Mouse (Mus musculus) layer of hippocampus, adult 18-20 months (tissue): ENCODE measurements at regions not wholly inside any gene's neighbourhood (a gene's known extent, or its start where the extent isn't known, plus 50 kb on each side); places are given as distances from the start of the nearest gene placed in this dataset.

ENCODE experiments used
- DNase-seq, 2 experiments: peaks; one replicate each; pipeline ENCODE4 v3.0.0; 2022; ENCODE audit warnings: low spot score in 2 of 2

DNA sequence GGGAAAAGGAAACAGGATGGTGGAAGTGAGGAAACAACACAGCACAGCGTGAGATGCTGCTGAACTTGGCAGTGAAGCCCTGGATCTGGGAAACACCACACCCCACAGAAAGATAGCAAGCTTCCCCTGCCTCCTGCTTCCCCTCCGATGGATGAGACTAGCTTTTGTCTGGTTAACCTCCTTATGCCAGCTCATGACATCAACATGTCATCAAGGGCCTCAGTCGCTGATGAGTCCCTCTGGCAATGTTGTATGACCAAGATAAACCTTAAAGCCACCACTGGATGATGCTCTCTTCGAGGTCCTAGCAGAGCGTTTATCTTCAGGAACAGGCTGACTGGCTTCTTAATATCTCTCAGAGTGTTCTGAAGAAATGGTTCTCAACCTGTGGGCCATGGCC lies 388.1 kb downstream of the Cd83 start:
- DNase-seq: no peak

- DNase-seq: no peak
Measured at GRCm38 (mm10) chr13:44174236-44174635, 389.7 kb downstream of the Cd83 start.

GRCm38 (mm10) chr13:44175300-44176036 lies 390.9 kb downstream of the Cd83 start:
- no peak for DNase-seq

DNA sequence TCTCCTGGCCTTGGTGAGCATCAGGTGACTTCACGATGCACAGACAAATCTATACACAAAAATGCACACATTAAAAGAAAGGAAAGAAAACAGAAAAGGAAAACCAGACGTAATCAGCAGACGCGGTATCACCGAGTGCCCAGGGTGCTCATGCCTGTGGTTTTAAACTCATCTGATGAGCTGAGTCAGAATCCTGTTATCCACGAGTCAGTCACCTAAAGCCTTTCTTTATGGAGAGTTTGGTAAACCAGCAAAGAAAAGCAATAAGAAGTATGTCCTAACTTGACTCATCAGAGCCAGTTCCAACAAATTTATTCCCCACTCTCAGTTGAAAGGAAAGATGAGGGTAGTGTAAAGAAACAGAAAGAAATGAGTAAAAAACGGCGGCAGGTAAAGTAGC lies 391.5 kb downstream of the Cd83 start:
- no peak for DNase-seq

DNA sequence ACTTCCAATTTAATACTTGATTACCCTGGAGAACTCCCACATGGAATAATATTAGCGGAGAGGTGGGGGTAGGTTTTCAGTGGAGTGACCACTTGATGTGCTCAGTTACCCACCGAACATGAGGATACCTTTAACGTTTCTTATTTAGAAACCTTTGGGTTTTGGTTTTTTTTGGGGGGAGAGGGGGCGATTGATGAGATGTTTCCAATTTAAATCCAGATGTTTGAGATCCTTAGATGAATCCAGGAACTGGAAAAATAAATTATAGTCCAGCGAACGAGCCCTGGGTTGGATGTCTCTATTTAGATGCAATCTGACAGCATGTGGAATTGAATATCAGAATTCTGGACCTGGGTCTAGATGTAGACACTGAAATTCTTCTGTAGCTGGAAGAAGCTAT lies 393.4 kb downstream of the Cd83 start:
- DNase-seq: no peak

DNA sequence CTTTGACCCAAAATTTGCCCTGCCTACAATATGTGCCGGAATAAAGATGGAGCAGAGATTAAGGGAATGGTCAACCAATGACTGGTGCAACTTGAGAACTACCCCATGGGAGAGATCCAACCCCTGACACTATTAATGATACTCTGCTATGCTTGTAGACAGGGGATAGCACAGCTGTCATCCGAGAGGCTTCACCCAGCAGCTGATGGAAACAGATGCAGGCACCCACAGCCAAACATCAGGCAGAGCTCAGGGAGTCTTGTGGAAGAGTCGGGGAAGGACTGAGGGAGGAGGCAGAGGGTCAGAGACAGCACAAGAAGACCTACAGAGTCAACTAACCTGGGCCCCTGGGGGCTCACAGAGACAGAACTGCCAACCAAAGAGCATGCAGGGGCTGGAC lies 395.8 kb downstream of the Cd83 start:
- DNase-seq: no peak

DNA sequence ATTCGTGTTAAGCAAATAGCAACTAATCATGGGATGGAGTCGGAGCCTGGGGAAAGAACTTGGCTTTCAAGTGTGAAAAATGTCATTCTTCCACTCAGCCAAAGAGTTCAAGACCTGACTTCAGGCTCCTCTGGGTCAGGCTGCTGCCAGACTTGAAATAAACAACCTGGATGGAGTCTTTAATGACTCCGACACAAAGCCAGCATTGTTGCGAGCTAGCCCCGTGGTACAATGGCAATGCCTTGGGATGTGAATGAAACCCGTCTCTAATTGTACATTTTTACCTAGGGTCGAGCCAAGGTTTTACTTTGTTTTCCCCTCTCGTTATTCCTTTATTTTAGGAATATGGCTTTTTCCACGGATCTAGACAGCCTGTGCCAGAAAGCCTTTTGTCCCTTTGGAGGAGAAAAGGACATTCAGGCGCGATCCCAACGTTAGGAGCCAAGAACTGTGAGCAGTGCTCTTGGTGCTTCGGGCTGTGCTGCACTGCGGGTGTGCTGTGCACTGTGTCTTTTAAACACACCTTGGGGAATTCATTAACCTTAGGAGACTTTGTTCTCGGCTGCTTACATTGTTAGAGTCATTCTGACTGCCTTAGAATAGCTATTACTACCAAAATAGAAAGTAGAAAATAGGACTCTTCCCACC lies 398.1 kb downstream of the Cd83 start:
- no peak for DNase-seq

GRCm38 (mm10) chr13:44195365-44195764 lies 410.8 kb downstream of the Cd83 start:
- no peak for DNase-seq

DNA sequence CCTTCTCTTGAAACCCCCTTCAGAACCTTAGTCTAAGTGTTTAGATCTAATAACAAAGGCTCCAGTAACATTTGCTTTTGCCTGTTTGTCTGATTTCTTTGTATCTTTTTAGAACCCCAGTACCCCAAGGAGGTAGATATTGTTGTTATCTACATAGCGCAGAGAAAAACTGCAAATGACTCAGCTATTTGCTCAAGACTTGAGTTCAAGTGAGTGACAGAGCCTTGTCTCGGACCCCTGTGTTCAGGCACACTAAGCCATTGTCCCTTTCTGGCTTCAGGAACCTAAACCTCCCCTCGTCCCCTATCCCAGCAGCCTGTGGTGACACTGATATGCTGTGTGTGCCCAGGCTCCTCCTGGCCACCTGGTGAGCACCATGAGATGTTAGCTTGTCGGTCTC lies 421.5 kb downstream of the Cd83 start:
- no peak for DNase-seq

DNA sequence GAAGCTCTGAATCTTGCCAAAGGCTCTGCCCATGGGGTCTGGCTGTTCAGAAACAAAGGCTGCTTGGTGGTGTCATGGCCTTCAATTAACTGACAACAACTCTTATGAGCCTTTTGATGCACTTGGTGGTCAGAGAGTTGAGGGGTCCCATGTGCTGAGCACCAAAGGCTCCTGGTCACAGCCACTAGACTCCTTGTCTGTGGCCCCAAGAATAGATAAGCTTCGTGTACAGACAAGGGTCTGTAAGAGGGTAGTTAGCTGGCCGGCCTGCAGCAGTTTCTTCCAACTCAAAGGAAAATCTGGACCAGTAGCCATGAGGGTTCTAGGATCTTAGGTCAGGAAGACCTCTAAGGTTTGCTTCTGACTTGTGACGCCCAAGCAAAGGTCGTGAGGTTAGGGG lies 421.9 kb downstream of the Cd83 start:
- no peak for DNase-seq

GRCm38 (mm10) chr13:44207400-44208005 lies 422.9 kb downstream of the Cd83 start:
- no peak for DNase-seq

DNA sequence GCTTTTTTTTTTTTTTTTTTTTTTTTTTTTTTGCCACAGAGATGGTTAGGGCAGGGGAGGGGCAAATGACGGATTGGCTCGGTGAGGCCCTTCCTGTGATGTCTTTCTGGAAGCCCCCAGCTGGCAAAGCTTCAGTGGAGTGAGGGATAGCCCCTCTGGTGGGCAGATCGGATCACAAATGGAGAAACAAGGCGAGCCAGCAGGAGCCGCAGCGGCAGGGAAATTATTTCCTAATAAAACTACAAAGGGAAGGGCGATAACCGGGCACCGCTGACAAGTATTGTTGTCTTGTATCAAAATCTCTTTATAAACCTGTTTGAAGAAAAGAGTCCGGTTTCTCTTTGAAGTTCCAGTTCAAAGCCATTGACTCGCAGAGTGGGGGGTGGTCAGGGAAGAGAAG lies 424.5 kb downstream of the Cd83 start:
- no peak for DNase-seq

- no peak for DNase-seq
Measured at GRCm38 (mm10) chr13:44210123-44210522, 425.5 kb downstream of the Cd83 start.

DNA sequence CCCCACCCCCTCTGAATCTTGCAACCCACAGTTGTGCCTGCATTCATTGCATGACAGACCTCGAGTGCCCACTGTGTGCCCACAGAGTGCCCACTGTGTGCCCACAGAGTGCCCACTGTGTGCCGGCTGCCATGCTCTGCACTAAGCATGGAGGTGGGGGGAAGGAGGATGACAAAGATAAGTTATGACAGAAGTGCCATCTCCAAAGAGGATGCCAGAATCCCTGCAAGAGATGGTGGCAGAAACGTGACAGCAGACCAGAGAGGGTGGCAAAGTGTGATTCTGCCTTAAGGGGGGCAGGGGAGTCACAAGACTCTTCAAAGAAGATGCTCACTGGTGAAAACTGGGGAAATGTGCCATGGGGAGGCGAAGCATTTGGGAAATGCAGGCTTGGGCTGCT lies 427.8 kb downstream of the Cd83 start:
- no peak for DNase-seq

DNA sequence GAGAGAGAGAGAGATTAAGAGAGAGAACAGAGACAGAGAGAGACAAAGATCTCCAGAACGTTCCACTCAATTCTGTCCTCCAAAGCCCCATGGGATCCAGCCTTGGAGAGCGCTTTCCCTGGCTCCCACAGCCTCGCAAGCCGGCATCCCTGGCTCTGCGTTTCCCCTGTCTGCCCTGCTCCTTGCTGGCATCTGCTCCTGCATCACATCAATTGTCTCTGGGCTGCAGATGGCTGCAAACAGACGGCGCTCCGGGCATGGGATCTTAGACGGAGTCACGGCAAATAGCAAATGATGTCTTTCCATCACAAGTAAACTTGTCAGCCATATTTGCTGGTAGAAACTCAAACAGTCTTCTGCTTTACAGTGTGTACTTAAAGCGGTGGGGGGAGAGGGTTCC lies 428.4 kb downstream of the Cd83 start:
- DNase-seq: peak in 1 of 2 experiments; percentile 26

- DNase-seq: no peak
Measured at GRCm38 (mm10) chr13:44218266-44218665, 433.7 kb downstream of the Cd83 start.

GRCm38 (mm10) chr13:44221721-44222120 lies 437.1 kb downstream of the Cd83 start:
- no peak for DNase-seq

DNA sequence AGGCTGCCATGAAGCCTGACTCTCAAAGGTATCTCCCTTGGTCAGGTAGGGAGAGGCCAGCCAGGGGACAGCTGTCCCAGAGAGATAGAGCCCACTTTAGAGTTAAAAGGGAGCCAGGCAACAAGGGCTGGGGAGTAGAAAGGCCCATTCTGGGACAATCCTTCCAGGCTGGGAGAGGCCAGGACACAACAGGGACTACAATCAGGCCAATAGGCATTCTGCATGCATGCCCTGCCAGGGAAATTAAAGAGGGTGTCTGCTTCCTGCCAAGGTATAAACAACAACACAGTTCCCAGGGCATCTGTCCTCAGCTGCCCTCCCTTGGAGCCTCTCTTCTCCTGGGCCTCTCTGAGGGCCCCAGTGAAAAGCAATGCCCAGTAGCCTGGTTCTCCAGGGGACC lies 437.8 kb downstream of the Cd83 start:
- DNase-seq: peak in 1 of 2 experiments; percentile 25

GRCm38 (mm10) chr13:44227706-44228459 lies 443.3 kb downstream of the Cd83 start:
- no peak for DNase-seq

- peak in 1 of 2 experiments; percentile 17 for DNase-seq
Measured at GRCm38 (mm10) chr13:44228540-44229135, 444.1 kb downstream of the Cd83 start.

- no peak for DNase-seq
Measured at GRCm38 (mm10) chr13:44229136-44229611, 444.6 kb downstream of the Cd83 start.
